Mouse (Mus musculus): ENCODE data around the gene Tedc2.

Gene Tedc2

GRCm38 (mm10) chr17:24220435-24221411 lies at the start of gene Tedc2:
Gene Tedc2 (minus strand): TSS chr17:24220851.
- peak; percentile 86 to 87 for DNase-seq (ENCODE audit: low spot score in 2 of 2)

DNA sequence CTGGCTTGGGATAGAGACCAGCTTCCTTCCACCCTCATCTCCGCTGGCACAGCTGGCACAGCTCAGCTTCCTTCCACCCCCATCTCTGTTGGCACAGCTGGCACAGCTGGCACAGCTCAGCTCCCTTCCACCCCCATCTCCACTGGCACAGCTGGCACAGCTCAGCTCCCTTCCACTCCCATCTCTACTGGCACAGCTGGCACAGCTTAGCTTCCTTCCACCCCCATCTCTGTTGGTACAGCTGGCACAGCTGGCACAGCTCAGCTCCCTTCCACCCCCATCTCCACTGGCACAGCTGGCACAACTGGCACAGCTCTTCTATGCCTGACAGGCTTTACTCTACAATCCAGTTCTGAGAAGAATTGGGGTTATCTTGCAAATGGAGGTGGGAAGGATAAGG lies 46.5 kb upstream of the Tedc2 start:
- no peak for DNase-seq (ENCODE audit: low spot score in 2 of 2)

GRCm38 (mm10) chr17:24264766-24265165 lies 44.1 kb upstream of the Tedc2 start:
- no peak for DNase-seq (ENCODE audit: low spot score in 2 of 2)

DNA sequence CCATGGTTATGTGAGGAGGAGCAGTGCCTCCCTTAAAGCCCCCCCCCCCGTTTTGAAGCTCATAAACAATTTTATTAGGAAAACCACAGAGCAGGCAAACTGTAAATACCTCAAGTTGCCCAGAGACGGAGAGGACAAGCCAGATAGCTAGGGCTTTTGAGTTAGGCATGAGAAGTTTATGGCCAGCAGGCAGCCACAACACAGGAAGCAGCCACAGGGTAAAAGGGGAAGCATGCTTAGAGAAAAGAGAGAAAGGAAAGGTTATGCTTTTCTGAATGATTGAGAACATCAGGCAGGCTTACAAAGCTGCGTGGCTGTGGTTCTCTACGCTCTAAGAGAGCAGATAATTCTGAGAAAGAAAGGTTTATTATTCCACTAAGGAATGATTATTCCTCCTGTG lies 39.9 kb upstream of the Tedc2 start:
- no peak for DNase-seq (ENCODE audit: low spot score in 2 of 2)

DNA sequence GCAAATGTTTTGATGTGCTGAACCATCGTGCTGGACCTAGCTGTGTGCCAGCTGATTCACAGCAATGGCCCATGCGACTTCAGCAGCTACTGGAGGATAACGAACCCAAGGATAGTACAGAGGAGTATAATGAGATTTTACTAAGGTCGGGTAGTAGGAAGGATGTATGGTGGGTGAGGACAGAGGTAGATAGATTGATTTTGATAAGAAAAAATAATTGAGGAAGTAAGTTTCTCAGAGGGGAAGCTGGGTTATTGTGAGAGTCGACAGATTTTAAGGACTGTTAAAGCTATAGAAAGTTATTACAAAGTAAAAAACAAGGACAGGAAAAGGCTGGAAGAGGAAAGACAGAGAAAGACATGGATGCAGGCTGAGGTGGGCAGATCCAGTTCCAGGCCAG lies 39.1 kb upstream of the Tedc2 start:
- no peak for DNase-seq (ENCODE audit: low spot score in 2 of 2)

- no peak for DNase-seq (ENCODE audit: low spot score in 2 of 2)
Measured at GRCm38 (mm10) chr17:24258981-24259380, 38.3 kb upstream of the Tedc2 start.

GRCm38 (mm10) chr17:24252329-24252728 lies 31.7 kb upstream of the Tedc2 start:
- no peak for DNase-seq (ENCODE audit: low spot score in 2 of 2)

DNA sequence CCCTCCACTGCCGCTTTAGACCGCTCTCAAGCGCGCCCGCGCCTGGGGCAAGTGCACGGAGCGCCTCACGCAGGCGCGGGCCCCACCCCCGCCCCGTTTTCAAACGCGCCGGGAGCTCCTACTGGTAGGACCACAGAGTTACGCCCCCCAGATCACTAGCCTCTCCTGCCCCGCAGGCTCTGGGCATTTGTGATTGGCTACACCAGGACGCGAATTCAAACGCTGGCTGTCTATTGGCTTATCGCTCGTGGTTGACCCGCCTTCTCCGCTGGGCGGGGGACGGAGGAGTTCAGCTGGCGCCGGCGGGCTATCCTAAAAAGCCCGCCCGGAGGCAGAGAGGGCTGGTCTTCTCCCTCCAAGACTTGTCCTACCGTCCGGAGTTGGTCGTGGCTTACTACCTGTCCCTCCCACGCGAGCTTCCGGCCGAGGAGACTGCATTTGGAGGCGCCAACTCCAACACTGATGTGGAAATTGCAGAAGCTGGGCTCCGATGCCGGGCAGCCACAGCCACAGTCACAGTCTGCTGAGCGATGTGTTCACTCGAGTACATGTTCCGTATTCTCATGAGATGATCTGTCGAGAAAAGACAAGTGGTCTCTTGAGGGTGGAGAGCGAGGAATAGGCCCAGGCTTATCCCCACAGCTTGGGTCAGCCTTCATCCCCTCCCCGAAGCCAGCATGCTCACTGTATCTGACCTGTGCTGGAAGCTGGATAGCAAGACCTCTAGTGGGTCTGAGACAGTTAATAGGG lies 30.8 kb upstream of the Tedc2 start, which contains the start of gene Ccnf:
Ccnf (minus strand) TSS at position 165 of the 750 bp plus-strand sequence.
- DNase-seq (ENCODE audit: low spot score in 2 of 2) = peak; percentile 94 to 95

- DNase-seq (ENCODE audit: low spot score in 2 of 2) = peak in 1 of 2 experiments; percentile 23
Measured at GRCm38 (mm10) chr17:24250988-24251319, 30.3 kb upstream of the Tedc2 start.

- peak in 1 of 2 experiments; percentile 18 for DNase-seq (ENCODE audit: low spot score in 2 of 2)
Measured at GRCm38 (mm10) chr17:24248641-24249040, 28.0 kb upstream of the Tedc2 start.

DNA sequence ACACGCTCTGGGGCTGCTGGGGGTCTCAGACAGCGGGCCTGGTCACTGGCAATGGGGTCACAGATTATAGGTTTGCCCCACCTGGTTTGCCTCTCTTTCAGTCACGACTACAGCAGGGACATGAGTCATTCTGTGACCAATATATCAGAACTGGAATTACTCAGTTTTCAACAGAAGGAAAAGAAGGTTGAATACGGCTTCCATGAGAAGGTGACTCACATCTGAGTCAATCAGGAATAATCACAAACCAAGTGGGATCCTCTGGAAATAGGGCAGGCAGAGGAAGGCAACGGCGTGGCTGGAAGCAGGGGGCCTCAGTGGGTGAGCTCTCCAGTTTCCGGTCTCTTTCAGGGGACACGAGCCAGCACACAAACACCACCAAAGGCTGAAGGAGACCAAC lies 23.4 kb upstream of the Tedc2 start:
- no peak for DNase-seq (ENCODE audit: low spot score in 2 of 2)

- peak; percentile 49 to 66 for DNase-seq (ENCODE audit: low spot score in 2 of 2)
Measured at GRCm38 (mm10) chr17:24243311-24243969, 22.8 kb upstream of the Tedc2 start.

DNA sequence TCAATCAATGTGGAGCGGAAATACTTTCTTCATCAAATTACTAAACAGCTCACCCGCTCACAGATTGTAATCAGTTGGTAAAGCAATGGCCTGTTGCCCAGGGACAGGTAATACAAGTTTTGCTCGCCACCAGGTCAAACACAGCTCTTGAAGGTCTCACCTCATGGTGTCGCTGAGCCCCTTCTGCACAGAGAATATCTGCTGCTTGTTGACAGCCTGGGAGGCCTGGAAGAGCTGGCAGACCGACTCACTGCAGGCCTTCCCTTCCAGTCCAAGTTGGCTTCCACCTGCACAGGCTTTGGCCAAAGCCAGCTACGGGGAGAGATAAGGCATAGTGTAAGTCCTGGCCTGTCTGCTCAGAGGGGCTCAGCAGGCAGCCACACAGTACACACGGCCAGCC lies 16.3 kb upstream of the Tedc2 start:
- no peak for DNase-seq (ENCODE audit: low spot score in 2 of 2)

GRCm38 (mm10) chr17:24236479-24236878 lies 15.8 kb upstream of the Tedc2 start:
- DNase-seq (ENCODE audit: low spot score in 2 of 2) = no peak

DNA sequence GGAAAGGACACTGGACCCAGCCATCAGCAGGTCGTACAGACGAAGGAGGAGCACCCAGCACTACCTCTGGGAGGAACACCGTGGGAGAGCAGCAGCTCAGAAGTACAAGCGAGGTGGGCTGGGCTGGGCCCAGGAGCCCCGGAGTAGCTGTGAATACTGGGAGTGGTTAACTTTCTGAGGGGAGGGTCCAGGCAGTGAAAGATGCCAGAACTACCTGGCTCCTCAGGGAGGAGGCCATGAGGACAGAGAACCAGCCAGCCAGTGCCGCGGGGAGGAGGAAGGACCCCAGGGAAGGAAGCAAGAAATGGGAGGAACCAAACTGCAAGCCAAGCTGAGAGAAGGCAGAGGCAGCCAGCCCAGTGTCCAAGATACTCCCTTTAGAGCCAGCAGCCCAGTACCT lies 7.3 kb upstream of the Tedc2 start:
- no peak for DNase-seq (ENCODE audit: low spot score in 2 of 2)

- DNase-seq (ENCODE audit: low spot score in 2 of 2) = no peak
Measured at GRCm38 (mm10) chr17:24226721-24227120, 6.1 kb upstream of the Tedc2 start.

DNA sequence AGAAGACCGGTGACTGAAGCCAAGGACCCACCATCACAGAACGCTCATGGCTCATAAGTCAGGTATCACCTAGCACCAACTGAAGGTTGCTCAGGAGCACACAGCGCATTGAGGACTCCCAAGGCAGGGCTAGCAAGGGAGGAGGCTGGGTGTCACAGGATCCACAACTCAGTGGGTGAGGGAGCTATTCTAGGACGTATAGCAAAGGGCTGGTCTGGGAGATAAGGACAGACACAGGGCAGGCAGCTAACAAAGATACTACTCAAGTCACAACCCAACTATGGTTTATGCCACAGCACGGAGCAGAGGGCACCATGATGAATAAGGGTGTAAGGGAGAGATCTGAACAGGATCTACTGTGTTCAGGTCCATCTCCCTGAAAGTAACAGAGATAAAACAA lies 5.2 kb upstream of the Tedc2 start:
- no peak for DNase-seq (ENCODE audit: low spot score in 2 of 2)

DNA sequence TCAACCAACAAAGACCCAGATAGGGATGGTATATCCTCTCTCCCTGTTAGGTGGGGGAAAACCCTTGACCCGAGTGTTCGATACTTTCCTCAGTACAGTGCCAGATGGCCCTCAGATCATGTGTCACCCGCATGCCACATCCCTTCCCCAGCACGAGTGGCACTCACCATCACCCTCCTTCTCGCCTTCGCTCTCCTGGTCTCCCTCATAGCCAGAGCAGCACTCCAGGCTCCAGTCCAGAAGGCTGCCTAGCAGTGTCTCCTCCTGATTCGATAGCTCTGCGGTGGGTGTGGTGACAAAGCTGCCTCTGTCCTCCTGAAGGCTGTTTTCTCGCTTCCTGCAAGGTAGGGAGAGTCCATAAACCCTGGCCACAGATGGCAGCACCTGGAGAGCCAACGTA lies 4.1 kb upstream of the Tedc2 start:
- DNase-seq (ENCODE audit: low spot score in 2 of 2) = no peak

- no peak for DNase-seq (ENCODE audit: low spot score in 2 of 2)
Measured at GRCm38 (mm10) chr17:24223513-24223912, 2.9 kb upstream of the Tedc2 start.

- DNase-seq (ENCODE audit: low spot score in 2 of 2) = no peak
Measured at GRCm38 (mm10) chr17:24222653-24223052, 2.0 kb upstream of the Tedc2 start.

DNA sequence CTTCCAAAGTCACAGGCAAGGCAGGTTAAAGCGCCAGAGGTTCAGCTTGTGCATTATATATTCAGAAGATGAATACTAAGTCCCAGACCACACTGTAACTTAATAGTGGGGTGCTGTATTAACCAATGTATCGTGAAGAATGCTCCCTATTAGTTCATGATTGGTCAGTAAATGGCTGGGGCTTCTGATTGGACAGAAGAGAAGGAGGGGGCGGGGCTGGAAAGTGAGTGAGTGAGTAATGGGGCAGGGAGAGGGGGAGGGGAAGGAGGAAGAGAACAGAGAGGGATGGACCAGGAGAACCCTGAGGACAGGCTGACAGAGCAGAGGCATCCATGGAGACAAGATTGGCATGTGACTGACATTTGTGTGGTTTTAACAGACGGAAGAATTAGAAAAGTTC lies 3.8 kb downstream of the Tedc2 start:
- DNase-seq (ENCODE audit: low spot score in 2 of 2) = no peak

DNA sequence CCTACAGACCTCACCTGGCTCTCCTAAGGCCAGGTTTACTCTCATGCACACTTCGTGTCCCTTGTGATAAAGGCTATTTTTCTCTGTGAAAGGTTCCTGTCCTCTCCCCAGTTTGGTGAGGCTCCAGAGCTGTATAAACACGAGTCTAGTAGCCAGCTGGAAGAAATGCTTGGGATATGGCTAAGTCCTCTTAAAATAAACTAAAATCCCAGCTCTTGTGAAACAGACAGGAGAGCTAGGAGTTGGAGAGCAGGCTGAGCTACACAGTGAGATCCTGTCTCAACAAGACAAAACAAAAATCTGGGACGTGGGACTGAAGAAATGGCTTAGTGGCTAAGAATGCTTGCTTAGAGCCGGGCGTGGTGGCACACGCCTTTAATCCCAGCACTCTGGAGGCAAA lies 7.5 kb downstream of the Tedc2 start:
- DNase-seq (ENCODE audit: low spot score in 2 of 2) = no peak
